Mouse (Mus musculus) ES-Bruce4 (cell line): ENCODE data around the gene Macrod2.

Experiments used
- CTCF ChIP-seq: IDR thresholded peaks from one replicate; pipeline ENCODE4 v1.8.1; 2011; ENCODE audit warnings: low read depth, low read length
- EP300 ChIP-seq: IDR thresholded peaks from 2 replicates; pipeline ENCODE4 v1.6.1; 2011; ENCODE audit warnings: low read depth, low read length; ENCODE audit not compliant: insufficient read depth

DNA sequence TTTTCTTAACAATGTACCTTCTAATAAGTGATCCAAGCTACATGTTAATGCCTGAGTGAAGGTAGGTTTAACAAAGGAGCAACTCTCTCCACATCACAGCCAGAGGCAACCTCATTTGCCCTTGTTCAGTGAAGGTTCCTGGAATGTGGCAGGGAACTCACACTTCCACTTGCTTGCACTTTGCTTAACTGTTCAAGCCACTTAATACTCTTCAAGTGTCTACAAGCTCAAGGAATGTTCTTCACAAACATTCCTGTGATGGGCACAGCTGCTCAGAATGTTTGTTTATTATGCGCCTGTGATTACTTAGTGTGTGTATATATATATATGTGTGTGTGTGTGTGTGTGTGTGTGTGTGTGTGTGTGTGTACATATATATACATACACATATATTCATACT is 1721.5 kb downstream of the Macrod2 start:
- TF ChIP-seq EP300, result no peak
- TF ChIP-seq CTCF, result no peak
